Mouse (Mus musculus) layer of hippocampus, postnatal 10 days (tissue): Measurements from ENCODE around the gene Fam76b. TPM values are rescaled to one million over a fixed set of nuclear protein-coding genes. Genes with fewer than 3 reads are reported as not detected.
"Not testable (repeated sequence)": the region's sequence is repeated elsewhere in the genome, so short reads cannot be mapped to it uniquely, and the experiment has no call there.

Experiments
- DNase-seq, 2 experiments: peaks; one replicate each; pipeline ENCODE4 v3.0.0; 2021; ENCODE audit warnings: low spot score in 2 of 2
- long read RNA-seq: library from polyadenylated mRNA; stranded (forward); transcript quantifications from one replicate; pipeline ENCODE4 v2.0.0, GENCODE M21; 2023
- total RNA-seq, 2 experiments: library from RNA; stranded (reverse); gene quantifications; 2 replicates each; pipeline ENCODE4 v1.2.3; 2021

Gene Fam76b
- total RNA-seq, result 10 to 100 TPM; 27.2 to 28.7 TPM
- long read RNA-seq, partial matches to known transcripts, result 0 of 4 reads
- long read RNA-seq, other reads (novel, unspliced or antisense), result 1 of 4 reads

- peak; percentile 99 for DNase-seq
Measured at GRCm38 (mm10) chr9:13827406-13828086, at the start of gene Fam76b. TSS of gene Fam76b (plus strand) at chr9:13827716.

DNA sequence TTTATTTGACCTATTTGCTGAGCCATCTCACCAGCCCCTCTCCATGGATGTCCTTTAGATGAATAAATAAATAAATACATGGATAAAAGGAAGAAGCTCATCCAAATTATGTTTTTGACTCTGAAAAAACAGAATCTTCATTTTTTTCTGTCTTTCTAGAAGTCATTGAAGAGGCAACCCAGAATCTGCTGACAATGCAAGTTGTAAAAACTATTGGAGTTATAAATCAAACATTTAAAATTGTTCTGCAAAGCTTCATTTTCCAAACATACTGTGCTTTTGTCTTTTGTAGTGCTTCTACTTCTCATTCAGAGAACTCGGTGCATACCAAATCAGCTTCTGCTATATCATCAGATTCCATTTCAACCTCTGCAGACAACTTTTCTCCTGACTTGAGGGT, 45.5 kb upstream of the Fam76b start:
- no peak for DNase-seq

GRCm38 (mm10) chr9:13790864-13791263, 36.7 kb upstream of the Fam76b start:
- not testable (repeated sequence) for DNase-seq

GRCm38 (mm10) chr9:13794302-13794701, 33.2 kb upstream of the Fam76b start:
- DNase-seq, result no peak

GRCm38 (mm10) chr9:13794756-13795155, 32.8 kb upstream of the Fam76b start:
- DNase-seq, result no peak

GRCm38 (mm10) chr9:13804480-13804879, 23.0 kb upstream of the Fam76b start:
- no peak for DNase-seq

GRCm38 (mm10) chr9:13806854-13807253, 20.7 kb upstream of the Fam76b start:
- DNase-seq, result no peak

GRCm38 (mm10) chr9:13807657-13808056, 19.9 kb upstream of the Fam76b start:
- DNase-seq, result no peak

- no peak for DNase-seq
Measured at GRCm38 (mm10) chr9:13809937-13810336, 17.6 kb upstream of the Fam76b start.

DNA sequence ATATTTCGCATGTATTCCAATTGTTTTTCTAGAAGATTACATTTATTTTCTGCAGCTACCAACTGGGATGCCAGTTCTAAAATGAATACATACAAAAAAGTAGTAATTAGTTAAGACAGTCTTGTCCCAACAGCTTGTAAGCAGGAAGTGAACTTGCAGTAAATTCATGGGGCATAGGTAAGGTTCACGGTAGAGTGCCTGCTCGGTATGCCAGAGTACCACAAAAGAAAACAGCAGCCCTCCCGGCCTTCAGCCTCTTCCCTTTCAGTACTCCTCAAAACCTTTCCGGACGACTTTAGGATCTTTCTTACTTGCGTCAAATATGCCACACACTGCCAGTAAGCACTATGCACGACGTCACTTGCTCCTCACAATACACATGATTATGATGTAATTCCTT, 9.1 kb upstream of the Fam76b start:
- no peak for DNase-seq

GRCm38 (mm10) chr9:13820774-13821173, 6.7 kb upstream of the Fam76b start:
- no peak for DNase-seq

GRCm38 (mm10) chr9:13825896-13826295, 1.6 kb upstream of the Fam76b start:
- DNase-seq, result no peak

GRCm38 (mm10) chr9:13826391-13826805, 1.1 kb upstream of the Fam76b start:
- no peak for DNase-seq

DNA sequence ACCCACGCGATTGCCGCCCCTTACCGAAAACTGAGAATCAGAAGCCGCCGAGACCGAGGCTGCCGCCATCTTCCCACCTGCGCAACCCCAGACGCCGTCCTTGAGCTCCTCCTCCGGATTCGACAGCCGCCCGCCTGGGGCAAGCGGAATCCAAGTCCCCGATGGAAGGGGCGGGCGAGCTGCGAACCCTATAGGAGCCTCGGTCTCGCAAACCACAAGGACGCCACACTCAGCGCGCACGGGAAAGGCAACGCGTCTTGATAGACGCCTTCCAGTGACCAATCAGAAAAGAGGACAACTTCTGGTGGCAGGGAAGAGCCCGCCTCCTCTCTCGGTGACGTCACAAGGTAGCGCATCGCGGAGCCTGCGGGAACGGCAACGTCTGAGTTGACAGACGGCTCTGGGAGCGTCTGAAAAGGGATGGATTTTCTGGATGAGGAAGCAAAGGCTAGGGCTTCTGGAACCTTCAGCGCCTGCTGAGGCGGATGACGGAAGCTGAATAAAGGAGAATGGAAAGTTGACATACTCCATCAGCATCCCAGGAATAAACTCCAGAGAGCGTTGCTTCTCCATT, 597 bp upstream of the Fam76b start, which contains the start of gene Cep57:
Gene Cep57 (minus strand): TSS at position 276 of the 574 bp plus-strand sequence.
- DNase-seq, result peak; percentile 94

DNA sequence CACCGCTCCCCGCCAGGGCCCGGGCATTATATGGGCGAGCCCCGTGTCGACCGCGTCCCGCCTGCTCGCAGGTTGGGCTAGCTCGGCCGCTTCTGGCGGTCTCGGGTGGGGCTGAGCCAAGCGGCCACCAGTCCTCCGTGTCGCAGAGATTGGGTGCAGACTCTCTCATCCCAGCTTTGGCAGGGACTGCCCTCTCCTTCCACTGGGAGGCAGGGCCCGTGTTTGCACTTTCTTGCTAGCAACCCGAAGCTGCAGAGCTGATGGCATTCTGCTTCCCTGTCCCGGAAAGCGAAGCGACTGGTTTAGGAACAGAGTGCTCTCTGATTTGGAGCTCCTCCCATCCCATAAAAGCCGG, 548 bp downstream of the Fam76b start:
- no peak for DNase-seq

GRCm38 (mm10) chr9:13835256-13835655, 7.7 kb downstream of the Fam76b start:
- DNase-seq, result no peak

GRCm38 (mm10) chr9:13836726-13837125, 9.2 kb downstream of the Fam76b start:
- no peak for DNase-seq

GRCm38 (mm10) chr9:13847591-13847990, 20.1 kb downstream of the Fam76b start:
- DNase-seq, result no peak

- DNase-seq, result peak; percentile 26 to 28
Measured at GRCm38 (mm10) chr9:13848481-13849480, 21.3 kb downstream of the Fam76b start.

- DNase-seq, result no peak
Measured at GRCm38 (mm10) chr9:13853876-13854275, 26.4 kb downstream of the Fam76b start.

GRCm38 (mm10) chr9:13856247-13856646, 28.7 kb downstream of the Fam76b start:
- no peak for DNase-seq

GRCm38 (mm10) chr9:13856777-13857176, 29.3 kb downstream of the Fam76b start:
- no peak for DNase-seq
